Mouse (Mus musculus): ENCODE measurements around the gene Mfsd13b.
A peak's percentile ranks its signal among the peaks of the same experiment; 100 is the strongest.
"Not testable (repeated sequence)": the region's sequence is repeated elsewhere in the genome, so short reads cannot be mapped to it uniquely, and the experiment has no call there.

Mfsd13b gene

DNA sequence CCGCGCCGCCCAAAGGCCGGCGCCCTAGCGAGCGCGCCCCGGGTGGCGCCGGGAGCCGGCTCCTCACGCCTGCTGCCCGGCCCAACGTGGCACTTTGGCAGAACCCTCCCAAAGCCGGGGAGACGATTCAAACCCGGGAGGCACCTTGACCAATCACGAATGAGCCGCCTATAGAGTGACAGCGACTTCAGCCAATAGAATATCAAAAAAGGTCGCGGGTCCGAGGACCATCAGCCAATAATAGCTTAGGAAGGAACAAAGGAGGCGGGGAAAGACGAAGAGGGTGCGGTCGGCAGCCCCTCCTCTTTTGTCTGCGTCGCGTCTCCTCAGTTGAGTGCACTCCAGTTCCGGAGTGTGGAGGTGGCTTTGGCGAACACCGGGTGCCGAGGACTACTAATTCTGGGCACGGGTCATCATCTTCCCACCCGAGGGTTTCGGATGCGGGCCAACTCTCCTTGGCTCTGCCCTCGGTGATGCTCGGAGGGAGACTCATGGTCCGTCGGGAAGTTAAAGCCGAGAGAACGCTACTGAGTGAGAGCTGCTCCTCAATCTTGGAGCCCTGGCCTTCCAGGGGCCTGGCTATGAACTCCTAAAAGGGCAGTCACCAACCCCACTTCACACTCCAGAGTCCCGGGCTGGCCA, at the start of gene Mfsd13b, which contains the start of gene Cdr2:
TSS of gene Mfsd13b (plus strand) at position 310 of the 642 bp plus-strand sequence.
TSS of gene Cdr2 (minus strand) at position 113 of the 642 bp plus-strand sequence.
- DNase-seq: peak; percentile 94

DNA sequence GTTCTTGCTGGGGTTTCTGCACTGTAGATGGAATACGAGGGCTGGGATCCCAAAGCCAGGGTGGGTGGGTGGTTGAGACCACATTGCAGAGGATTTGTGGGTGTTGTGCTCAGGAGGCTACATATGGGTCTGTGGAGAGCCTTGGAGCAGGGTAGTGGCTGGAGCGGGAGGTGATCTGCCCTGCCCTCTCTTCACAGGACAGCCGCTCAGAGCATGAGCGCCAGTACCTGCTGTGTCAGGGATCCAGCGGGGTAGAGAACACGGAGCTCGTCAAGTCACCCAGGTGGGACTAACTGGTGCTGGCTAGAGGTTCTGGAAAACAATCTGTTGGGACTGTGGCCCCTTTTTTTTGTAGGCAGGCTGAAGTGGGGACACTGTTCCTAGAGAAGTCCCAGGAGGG, 49.2 kb upstream of the Mfsd13b start:
- DNase-seq: no peak

DNA sequence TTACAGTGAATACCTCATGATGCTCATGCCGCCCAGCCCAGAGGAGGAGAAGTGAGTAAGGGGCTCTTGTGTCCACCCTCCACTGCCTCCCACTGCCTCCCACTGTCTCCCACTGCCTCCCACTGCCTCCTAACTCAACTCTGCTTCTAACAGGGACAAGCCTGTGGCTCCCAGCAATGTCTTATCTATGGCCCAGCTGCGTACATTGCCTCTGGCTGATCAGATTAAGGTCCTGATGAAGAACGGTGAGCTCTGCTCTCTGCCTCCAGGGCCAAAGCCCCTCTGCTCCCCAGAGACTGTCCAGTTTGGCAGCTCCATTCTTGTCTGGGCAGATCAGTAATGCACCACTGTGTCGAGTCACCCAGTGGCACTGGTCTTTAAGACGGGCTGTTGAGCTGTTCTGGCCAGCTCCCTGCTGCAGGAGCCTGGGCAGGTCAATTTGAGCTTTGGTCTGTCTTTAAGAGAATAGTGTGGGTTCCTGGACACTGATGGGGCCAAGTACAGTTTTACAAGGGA, 48.6 kb upstream of the Mfsd13b start:
- DNase-seq: no peak

DNA sequence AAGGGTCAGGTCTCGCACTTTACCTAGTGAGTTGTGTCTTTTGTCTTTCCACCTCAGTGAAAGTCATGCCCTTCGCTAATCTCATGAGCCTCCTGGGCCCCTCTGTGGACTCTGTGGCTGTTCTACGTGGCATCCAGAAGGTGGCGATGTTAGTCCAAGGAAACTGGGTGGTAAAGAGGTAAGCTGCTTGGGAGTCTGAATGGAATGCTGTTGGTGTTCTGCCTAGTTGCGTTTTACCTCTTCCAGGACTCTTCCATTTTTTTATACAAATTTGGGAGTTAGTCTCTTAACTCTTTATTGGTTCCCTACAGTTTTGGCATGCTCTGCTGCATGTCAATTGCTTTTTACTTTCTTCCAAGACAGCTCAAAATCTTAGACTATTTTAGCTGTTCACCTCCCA, 47.6 kb upstream of the Mfsd13b start:
- no peak for DNase-seq

DNA sequence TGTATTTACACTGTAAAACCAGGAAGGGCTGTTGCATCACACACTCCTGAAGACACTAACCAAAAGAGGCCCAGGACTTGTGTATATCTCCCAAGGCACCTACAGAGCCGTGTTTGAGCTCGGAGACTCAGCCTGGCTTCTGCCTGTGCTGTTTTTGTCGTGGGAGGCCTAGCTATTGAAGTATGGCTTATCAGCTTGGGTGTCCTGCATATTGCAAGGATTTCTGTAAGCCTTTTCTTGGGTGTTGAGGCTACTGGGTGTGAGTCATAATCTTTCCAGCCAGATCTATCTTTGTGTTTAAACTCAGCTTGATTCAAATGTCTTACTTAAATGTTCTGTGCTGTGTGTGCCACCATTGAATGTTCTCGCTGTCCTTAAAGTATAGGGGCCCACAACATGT, 45.8 kb upstream of the Mfsd13b start:
- no peak for DNase-seq

DNA sequence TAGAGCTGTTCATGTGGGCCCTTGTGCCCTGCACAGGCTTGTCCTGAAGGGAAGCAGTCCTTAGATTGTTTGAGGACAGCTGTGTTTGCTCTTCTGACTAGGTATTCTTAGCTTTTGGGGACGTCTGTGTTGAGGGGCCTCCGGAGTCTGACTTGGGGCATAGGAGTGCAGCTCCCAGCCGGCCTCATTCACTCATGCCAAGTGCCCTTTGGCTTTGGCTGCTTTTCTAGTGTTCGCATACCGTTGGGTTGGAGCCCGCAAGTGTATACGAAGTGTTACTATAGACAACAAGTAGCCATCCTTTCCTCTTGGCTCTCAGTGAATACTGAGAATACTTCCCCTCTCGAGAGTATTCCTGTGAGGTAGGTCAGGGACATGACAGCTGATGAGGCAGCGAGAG, 44.1 kb upstream of the Mfsd13b start:
- no peak for DNase-seq

DNA sequence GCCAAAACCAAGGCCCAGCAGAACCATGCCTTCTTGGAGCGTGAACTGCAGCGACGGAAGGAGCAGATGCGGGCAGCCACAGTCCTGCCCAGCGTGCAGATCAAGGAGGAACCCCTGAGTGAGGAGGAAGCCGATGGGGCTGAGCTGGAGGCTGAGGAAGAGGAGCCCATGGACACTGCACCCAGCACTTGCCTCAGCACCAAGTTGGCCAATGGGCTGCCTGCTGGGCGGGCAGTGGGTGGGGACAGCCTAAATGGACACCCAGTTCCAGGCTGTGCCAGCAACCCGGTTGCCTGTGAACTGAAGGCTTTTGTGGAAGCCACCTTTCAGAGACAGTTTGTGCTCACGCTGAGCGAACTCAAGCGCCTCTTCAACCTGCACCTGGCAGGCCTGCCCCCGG, 42.0 kb upstream of the Mfsd13b start:
- no peak for DNase-seq

DNA sequence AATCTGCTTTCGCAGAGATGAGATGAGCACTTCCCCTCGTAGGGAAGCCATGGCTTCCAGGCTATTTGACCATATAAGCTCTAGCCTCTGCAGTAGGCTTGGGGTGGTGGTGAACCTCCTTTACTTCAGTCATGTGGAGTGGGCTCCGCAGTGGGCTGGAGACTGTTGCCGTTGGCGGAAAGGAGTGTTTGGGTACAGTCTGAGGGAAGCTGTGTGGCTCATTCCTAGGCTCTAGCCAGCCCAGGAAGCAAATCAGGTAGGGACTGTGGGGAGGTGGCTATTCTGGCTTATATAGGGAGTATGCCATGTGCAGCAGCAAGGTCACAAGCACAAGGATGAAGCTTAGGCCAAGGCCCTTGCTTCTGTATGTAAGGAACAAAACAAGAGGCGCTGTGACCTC, 41.1 kb upstream of the Mfsd13b start:
- DNase-seq: no peak

DNA sequence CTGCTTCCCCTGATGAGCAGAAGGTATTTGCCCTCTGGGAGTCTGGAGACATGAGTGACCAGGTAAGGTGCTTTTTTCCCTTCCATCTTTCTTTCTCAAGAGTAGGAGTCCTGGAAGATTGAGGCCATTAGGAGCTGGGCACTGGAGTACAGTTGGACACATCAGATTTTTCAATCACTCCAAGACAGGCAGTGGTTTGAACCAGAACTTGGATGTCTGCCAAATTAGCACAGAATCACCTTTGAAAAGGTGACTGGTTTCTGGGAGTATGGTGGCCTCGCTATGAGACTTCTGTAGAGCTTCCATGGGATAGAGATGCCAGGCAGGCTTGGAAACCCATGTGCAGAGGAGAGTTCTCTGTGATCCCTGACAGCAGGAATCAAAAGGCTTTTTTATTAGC, 39.8 kb upstream of the Mfsd13b start:
- DNase-seq: no peak

DNA sequence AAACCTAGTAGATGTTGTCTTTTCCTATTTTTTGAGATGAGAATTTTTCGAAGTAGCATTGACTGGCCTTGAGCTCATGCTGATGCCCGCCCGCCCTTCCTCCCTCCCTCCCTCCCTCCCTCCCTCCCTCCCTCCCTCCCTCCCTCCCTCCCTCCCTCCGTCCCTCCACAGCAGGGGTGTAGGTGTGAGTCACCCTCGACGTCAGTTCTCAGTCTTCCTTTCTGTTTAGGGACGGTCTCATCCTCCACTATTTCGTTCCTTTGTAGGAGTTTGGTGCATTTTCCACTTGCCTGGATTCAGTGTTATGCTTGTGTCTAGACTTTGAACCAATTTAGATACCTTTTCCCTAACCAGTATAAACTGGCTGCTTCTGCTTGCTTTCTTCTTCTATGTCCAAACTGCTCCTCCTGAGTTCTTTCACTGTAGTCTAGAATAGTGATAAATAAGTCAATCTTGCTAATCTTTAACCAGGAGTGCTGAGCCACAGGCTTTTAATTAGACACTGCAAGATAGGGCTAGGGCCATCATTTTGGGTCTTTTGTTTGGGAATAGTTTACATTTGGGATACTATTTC, 38.3 kb upstream of the Mfsd13b start:
- DNase-seq: no peak

DNA sequence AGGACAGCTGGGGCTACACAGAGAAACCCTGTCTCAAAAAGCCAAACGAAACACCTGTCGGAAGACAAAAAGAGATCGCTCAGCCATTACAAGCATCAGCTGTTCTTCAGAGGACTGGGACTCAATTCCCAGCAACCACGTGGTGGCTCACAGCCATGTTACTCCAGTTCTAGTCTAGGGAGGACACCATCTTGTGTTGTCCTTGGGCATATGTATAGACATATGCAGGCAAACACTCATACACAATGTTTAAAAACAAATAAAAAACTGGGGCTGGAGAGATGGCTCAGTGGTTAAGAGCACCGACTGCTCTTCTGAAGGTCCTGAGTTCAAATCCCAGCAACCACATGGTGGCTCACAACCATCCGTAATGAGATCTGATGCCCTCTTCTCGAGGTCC, 28.7 kb upstream of the Mfsd13b start:
- not testable (repeated sequence) for DNase-seq

DNA sequence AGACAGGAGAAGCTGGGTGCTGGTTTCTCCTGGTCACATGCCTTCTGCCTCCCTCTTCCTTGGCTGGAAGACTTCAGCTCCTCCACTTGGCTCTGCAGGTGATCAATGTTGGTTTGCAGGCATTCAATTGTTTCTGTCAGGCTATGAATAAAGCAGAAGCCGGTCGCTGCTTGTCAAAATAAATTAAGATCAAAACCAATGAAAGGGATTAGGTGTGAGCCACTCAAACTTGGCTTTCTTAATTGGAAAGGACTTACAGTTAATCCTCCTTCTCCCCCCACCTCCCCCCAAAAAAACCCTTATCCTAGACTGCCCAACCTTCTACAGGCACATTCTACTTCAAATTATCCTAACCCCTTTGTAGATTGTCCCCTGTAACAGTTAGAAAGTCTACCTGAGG, 22.2 kb upstream of the Mfsd13b start:
- DNase-seq: no peak

DNA sequence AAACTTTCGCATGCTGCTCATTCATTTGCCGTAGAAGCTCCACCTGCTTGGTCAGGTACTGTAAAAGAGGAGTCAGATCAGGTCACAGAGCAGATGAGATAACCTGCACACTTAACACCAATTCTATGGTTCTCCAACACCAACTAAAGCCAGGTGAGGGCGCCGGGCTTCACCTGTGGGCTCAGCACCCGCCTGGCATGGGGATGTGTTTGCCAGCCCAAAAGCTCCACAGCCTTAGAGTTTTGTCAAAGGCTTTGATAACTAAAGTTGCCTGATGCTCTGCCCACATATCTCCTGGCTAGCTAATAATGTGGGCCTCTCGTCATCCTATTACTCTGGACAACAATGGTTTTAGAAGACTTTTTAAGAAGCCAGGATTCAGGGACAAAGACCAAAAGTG, 21.7 kb upstream of the Mfsd13b start:
- DNase-seq: no peak

DNA sequence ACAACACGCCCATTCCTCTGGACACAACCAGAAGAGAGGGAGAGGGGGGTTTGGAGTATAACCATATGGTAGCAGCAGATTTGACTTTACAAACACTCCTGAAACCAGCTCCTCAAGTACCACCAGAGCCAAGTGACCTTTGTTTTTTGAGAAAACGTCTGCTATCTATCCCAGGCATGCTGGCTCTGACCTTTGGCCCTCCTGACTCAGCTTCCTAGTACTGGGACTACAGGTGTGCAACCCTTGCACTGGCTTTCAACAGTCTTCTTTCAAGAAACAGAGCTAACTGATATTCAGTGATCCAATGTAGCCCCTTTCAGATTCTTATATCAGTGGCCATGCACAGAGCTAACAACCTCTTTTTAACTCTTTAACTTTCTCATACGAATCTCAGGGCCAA, 20.4 kb upstream of the Mfsd13b start:
- DNase-seq: no peak

DNA sequence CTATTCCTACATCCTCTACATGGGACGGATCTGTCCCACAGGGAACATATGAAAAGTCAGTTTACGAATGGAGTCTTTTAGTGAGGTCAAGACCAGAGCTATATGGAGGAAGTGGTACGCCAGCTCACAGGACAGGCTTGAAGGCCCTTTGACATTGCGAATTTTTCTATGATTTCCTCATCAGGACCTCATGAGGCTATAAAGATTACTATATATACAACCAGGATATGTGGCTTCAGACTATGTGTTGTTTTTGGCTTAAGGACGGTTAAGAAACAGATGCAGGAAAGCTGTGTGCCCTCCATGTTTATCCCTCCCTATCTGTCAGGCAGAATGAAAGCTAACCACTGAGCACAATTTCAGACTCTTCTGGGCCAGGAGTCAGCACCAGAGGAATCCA, 19.2 kb upstream of the Mfsd13b start:
- no peak for DNase-seq

DNA sequence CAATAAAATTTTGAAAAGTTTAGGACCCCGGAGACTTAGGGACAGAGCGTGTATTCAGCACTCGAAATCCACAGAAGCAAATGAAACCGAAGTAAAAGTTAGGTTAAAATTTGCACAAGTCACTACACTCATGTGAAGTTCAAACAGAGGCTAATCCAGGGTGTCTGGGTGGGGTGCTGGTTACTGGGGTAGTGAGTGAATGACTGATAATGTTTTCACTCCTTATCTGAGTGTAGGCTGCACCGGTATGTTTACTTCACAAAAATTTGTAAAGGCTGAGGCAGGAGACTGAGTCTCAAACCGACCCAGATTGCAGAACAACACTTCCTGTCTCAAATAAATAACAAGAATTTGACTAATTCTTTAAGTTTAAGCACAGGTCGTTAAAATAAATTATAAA, 13.1 kb upstream of the Mfsd13b start:
- DNase-seq: no peak

DNA sequence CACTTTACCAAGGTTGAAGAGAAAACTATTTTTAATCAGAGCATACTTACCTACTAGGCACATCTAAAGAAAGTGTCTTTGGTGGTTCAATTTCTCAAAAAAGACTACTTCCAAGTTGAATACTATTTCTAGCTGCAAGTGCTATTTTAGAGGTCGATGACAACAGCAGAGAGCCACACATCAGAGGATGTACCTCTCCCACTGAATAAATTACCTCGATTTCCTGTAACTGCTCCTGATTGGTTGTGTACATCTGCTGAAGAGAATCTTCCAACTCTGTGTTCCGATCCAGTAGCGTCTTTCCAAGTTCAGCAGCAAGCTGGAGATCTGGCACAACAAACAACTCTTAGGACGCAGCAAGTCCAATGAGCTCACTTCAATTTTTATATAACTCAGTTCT, 12.2 kb upstream of the Mfsd13b start:
- no peak for DNase-seq

DNA sequence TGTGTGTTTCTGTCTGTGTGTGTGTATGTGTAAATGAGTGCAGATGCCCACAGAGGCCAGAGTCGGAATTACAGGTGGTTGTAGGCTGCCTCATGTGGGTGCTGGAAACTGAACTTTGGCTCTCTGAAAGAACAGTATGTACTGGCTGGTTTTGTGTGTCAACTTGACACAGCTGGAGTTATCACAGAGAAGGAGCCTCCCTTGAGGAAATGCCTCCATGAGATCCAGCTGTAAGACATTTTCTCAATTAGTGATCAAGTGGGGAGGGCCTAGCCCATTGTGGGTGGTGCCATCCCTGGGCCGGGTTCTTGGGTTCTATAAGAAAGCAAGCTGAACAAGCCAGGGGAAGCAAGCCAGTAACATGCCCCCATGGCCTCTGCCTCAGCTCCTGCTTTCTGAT, 9.8 kb upstream of the Mfsd13b start:
- not testable (repeated sequence) for DNase-seq

DNA sequence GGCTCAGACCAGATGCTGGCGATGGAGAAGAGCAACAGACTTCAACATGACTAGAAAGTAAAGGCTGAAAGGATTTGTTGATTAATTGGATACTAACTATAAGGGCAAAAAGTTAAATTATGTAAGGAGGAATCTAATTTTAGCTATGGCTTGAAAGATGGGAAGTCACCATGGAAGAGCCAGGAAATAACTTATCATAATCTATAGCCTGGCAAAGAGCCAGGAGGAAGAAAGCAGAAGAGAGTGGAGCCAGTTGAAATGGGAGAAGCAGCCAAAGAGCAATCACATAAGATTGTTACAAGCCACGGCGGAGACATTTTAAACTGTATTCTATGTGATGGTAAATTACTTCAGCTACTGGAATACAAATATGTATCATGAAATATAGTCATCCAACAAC, 8.3 kb upstream of the Mfsd13b start:
- no peak for DNase-seq

DNA sequence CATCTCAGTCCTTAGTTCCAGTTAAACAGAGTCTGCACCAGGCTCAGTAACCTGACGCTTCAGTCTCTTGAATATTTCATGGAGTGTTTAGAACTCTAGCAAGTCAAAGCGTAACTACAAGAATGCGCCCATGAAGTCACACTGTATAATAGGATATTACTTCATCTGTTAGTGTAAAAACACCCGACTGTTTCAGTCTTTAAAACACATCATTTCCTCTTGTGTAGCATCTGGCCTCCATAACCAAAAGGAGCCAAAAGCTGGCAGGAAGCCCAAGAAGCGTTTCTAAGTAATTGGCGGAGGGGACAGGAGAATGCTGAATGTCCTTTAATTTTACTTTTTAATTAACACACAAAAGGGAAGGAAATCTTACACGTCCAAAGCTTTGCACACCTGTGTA, 5.2 kb upstream of the Mfsd13b start:
- no peak for DNase-seq

DNA sequence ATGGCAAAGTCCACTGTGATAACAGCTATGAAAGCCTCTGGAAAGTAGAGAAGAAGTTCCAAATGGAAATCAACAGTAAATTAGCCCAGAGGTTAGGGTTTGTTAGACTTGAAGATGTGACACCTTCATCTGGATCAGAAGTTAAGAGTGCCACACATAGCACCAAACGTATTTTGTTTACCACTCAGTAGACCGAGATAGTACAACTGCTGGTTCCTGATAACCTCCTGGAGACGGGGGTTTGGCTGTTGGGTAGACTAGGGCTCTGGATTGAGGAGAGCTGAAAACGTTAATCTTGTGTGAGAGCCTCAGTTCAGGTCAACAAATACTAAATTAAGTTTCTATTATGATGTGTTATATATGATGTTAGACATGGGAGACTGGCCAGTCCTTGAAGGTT, 2.3 kb upstream of the Mfsd13b start:
- DNase-seq: no peak

DNA sequence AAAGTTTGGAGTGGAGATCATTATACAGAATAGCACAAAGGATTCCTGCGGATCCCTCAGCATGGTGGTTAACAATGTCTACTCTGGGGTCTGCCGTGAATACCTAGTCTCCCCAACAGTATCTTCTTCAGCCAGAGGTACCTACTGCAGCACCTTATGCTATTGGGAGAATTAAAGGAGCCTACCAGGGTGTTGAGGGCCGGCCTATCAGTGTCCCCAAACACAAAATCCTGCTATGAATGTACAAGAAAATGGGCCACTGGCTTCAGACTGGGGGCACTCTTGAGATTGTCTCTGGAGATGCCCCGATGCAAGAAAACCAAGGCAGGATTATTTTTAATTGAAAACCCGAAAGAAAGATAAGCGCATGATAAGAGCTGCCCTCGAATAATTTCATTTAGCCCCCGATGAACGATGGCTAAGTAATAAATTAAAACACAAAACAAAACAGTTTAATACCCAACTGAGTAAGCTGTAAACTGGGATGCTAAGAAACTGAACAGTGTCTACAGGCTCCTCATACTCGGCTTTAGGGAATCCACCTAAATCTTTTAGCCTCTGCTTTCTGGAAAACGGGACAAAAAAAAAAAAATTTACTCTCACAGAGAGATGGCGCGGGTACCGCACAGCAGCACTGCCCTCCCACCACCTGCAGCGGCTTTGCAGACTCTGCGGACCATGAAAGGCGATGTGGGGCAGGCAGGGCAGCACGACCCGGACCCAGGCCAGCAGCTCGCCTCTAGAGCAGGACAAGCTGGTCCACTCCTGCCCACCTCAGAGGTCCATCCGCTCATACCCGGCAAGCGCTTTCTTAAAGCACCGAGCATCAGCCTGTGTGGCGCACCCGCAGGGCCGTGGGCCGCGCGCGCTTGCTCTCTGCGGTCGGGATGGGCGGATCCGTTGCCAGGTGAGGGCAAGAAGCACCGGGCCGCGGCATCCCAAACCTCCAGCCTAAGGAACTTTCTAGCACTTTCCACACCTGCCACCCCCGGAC, 1.1 kb upstream of the Mfsd13b start:
- DNase-seq: peak; percentile 39

DNA sequence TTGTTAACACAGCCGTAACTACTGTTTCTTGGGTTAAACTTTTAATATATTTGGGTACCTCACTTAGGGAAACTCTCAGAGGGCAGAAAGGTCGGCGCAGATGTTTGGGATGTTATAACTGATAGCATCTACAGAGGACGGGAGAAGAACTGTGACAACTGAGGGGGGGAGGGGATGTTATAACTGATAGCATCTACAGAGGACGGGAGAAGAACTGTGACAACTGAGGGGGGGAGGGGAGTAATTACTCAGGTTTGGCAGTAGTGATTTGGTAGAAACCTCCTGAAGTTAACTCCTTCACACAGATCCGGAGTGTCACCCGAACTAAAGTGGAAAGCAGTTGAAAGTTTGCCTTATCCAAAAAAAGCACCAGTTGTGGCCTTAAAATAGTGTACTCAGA, 659 bp downstream of the Mfsd13b start:
- no peak for DNase-seq

DNA sequence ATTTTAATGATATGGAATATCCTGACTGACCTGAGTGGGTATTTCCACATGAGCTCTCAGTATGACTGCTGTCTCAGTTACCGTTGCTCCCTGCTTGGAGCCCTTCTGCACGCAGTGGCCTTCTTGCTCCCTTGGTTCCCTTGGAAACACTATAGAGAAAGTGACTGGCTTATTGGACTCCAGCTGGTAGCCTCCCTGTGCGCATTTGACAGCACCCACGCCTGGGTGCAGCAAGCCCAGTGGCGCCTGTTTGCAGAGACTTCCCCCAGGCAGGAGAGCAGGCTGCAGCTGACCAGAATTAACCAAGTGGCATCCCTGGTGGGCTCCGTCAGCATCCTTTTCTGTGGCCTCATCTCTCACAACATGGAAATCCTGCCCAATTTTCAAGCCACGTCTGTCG, 8.9 kb downstream of the Mfsd13b start:
- DNase-seq: no peak

Data from cerebellum, adult 11-12 months (tissue).